Mouse (Mus musculus) kidney, adult 11 months (tissue): Measurements from ENCODE around the gene Gfral.

Experiments
- DNase-seq: peaks from one replicate; pipeline ENCODE4 v3.0.0; 2022

Gfral gene

DNA sequence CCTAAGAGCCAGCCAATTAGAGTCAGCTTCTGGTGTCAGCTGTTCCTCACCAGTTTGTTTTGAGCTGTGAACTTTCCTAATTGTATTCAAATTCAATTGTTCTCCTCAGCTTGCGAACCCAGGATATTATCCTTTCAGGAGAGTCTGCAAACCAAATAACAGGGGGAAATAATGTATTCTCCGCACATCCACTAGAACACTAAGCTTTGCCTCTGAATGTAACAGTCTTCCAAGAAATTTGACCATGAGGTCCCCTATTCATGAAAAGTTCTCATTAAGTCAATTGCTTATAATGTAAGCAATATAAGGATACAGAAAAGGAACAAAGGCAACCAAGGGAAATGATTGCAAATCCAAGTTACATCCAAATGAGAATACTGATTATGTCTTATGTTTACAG, at the start of gene Gfral:
TSS of gene Gfral (minus strand) at position 101 of the 400 bp plus-strand sequence.
- DNase-seq, result no peak

DNA sequence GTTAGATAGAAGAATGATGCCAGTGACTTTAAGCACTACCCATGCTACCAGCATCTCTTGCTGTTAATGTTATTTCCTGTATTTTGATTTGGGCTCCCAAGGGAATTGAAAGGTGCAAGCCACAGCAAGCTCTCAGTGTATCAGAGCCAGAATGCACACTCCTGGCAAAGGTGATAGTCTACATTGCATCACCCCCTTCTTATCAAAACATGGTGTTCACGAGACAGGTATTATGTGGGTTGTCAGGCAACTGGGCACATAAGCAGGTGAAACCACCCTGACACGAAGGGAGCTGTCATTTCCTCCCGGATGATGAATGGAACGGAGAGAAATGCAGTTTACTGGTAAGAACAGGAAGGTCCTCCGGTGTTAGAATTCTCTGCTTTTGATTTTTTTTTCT, 44.3 kb upstream of the Gfral start:
- no peak for DNase-seq

GRCm38 (mm10) chr9:76252544-76252943, 39.1 kb upstream of the Gfral start:
- no peak for DNase-seq

GRCm38 (mm10) chr9:76252109-76252508, 38.7 kb upstream of the Gfral start:
- no peak for DNase-seq

DNA sequence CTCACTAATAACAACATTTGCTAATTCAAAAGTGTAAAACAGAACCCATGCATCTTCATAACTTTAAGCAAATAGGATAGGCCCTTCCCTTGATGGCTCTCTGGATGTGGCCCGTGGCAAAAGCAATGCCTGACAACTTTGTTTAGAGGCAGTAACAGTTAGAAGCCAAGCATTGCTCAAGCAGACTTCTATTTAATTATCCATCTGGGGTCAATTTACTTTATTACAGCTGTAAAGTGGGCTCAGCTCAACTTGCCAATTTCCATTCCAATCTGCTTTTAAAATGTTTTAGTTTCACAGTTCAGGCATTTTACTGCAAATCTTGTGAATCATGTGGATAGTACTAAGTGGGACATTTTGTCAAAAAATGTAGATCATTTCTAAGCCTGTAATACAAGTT, 28.9 kb upstream of the Gfral start:
- no peak for DNase-seq

GRCm38 (mm10) chr9:76237946-76238345, 24.5 kb upstream of the Gfral start:
- DNase-seq, result no peak

DNA sequence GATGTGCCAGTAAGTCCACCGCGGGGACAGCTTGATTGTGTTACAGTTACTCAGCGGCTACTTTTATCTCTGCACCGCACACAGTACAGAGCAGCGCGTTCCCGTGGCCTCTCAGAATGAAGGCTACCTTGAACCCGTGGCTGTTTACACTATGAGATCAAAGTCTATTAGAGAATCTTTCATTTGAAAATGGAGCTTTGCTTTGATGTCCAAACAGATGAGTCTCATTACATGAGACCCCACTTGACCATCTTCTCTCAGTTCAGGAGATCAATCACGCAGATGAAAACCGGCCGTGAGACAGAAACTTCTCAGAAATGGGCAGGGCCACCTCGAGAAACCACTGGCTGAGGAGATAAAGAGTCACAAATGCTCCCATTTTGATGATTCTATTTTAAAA, 23.8 kb upstream of the Gfral start:
- no peak for DNase-seq

DNA sequence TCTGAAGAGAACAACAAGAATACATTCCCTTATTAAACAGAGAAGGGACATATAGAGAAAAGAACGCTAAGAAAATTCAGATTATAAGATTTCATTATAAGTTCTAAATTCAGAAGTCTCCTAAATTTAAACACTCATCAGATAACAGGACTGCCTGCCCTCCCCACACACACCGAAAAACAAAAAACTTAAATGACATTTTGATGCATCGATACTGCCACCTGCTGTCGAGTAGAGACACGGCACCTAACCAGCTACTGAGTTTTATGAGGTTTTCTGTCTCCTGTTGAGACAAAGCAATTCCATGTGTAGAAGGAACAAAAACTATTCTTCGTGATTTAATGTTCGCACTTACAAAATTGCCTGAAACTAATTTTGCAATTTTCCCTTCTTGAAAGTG, 23.2 kb upstream of the Gfral start:
- peak; percentile 4 for DNase-seq

DNA sequence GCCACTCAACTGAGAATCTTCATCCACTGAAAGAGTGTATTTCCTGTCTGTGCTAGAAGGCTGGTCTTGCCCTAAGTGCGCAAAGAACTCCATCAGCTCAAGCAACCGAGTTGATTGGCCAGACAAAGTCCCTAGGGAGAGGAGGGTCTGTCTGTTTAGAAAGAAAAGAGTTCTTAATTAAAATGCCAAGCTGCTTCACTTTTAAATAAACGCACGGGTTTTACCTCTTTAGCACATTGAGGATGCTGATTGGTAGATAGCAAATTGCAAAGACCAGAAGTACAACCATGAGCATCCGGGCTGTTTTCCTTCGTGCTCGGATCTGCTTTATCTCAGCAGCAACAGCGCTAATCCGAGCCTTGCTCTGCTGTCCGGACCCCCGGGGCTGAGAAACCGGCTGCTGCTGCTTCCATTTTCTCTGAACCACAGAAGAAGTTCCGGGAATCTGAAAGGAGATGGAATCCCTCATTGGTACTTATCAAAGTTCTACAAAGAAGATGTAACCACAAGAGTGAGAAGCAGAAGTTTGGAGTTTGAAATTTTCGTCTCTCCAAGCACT, 22.6 kb upstream of the Gfral start:
- DNase-seq, result no peak

- DNase-seq, result no peak
Measured at GRCm38 (mm10) chr9:76234899-76235298, 21.4 kb upstream of the Gfral start.

DNA sequence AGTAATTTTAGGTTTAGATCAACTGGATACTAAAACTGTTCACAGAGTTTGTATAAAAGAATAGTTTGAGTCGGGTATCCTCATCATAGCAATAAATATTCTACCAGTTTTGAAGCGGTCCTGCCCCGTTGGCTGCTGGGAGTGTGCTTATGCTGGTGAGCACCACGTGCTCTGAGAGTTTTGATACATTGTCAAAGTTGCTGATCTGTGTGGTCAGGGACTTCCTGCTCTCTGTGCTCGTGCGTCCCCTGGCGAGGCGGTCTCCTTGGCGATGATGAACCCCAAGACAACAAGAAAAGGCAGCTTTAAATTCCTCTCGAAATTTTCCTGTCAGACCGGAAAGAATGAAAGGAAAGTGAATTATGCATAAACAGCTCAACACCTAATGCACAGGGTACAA, 16.9 kb upstream of the Gfral start:
- no peak for DNase-seq

- no peak for DNase-seq
Measured at GRCm38 (mm10) chr9:76217178-76217975, 3.9 kb upstream of the Gfral start.

GRCm38 (mm10) chr9:76214678-76215077, 1.2 kb upstream of the Gfral start:
- DNase-seq, result no peak

DNA sequence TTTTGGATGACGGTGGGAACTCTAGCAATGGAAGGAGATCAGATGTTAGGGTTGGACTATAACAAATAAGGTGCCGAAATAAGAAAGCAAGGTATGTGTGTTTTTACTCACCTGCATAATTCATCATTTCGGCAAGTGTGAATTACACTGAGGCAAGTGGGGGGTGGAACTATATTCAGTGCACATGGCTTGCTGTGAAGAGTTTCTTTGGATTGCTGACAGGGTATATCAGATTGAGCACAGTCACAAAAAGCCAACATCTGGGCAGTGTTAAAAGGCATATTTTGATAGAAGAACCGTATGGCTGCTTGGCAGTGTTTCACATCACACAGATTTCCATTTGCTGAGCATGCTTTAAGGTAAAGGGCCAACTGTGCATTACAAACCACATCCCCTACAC, 16.5 kb downstream of the Gfral start:
- no peak for DNase-seq

DNA sequence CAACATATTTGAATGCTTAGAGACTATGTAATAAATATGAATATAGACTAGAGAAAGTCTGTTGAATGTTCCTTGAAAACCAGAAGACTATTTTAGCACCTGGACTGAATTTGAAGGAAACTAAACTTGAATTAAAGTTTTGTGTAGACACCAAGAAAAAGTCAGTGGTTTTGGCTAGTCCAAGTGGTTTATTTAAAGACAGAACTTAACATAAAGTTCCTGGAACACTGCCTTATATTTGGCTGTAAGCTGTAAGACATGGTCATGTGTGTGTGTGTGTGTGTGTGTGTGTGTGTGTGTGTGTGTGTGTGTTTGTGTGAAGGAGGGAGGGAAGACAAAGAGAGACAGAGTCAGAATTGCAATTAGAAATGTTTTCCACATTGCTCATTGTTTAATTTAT, 34.2 kb downstream of the Gfral start:
- no peak for DNase-seq

DNA sequence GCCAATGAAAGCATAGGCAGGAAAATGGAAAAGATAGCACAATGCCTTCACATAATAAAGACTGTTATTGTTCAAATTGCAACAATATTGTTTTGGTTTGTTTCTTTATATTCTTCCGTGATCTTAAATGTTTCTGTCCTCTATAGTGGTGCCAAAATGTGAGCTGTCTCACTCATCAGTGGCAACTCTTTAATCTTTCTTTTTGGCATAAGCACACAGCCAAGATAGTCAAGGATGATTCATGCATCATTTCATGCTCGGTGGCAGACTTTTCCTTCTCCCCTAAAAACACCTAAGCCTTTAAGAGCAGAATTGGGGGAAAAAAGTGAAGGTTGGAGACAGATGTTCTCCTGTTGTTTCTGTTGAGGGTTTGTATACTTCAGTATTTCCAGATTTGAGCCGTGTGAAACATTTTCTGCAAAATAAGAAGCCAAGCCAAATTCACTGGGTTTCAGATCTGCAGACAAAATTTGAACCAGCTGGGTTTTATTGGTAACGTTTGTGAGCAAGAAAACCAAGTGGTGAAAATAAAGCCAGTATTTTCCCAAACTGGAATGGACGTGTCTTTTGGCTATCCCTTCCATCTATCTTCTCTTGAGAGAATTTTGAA, 40.7 kb downstream of the Gfral start:
- no peak for DNase-seq

GRCm38 (mm10) chr9:76168355-76168754, 45.1 kb downstream of the Gfral start:
- DNase-seq, result no peak

DNA sequence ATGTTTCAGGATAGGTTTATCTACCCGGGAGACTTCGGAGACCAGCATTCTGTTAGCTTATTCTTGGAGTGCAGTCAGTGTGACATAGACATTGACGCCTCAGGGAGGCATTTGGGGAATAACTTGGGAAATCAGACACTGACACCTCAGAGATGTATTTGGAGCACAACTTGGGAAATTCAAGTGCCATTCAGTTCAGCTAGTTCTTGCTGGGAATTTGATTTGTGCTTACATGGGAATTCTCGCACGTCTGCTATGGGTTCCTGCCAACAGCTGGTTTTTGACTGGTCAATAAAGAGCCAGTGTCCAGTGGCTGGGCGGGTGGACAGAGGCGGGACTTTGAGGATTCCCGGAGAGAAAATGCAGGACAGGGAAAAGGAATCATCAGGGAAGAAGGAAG, 51.0 kb downstream of the Gfral start:
- no peak for DNase-seq

GRCm38 (mm10) chr9:76145593-76145992, 67.9 kb downstream of the Gfral start:
- no peak for DNase-seq

DNA sequence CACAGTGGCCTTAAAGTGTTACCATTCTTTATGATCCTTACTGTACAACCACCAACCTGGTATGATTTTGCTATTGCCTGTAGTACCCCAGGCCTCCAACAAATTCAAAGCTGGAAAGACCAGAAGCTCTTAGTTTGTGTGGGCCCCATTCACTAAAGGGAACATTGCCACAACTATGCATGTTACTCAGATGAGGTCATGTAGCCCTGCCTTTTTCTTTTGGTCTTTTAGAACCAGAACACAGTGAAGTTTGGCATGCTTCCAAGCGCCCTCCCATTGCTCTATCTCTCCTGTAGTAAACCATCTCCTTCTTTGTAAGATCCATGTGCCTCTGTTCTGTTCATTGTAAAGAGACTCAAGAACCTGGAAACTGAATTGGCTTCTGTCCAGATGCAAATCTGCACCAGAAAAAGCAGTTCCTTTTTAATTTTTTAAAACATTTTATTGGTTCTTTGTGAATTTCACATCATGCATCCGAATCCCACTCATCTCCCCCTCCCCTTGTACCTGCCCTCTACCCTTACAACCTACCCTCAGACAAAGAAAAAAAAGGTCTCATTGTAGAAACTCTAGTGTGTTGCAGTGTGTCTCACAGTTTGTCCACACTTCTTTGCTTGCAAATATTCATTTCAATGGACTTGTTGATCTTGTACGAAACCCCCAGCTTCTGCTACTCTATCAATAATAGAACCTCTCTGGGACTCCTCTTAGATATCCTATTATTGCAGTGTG, 74.9 kb downstream of the Gfral start:
- DNase-seq, result no peak

DNA sequence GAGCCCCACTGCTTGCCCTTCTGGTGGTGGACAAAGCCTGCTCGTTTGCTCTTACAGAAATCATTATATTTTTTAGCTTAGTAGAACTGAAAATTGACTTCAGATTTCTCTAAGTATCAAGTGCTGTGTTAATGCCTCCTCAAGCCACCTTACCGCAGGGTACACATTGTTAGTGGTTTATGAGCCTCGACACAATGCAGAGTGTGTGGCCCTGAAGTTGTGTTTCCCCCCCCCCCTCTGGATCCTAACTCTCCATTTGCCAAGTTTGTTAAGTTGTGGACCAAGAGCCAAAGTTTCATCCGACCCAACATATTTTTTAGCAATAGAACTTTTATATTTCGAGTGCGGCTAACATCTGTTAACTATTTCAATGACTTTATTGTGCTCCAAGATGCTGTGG, 79.4 kb downstream of the Gfral start:
- no peak for DNase-seq

- no peak for DNase-seq
Measured at GRCm38 (mm10) chr9:76129353-76129752, 84.1 kb downstream of the Gfral start.

- no peak for DNase-seq
Measured at GRCm38 (mm10) chr9:76124249-76124648, 89.2 kb downstream of the Gfral start.

- DNase-seq, result peak; percentile 23
Measured at GRCm38 (mm10) chr9:76122888-76123287, 90.6 kb downstream of the Gfral start.
